Mouse (Mus musculus): ENCODE results near the gene Tax1bp1. TPM values are rescaled to one million over a fixed set of nuclear protein-coding genes. Genes with fewer than 3 reads are reported as not detected.

The Tax1bp1 gene
- total RNA-seq, 4 experiments from 2014 or later = 69.3 to 72.3 (median 71.7) TPM

- DNase-seq (ENCODE audit: low spot score in 2 of 2) = peak; percentile 7 to 20
Observed at GRCm38 (mm10) chr6:52796691-52797090, 83.2 kb downstream of the Tax1bp1 start.

GRCm38 (mm10) chr6:52797252-52797800 is 83.8 kb downstream of the Tax1bp1 start:
- no peak for DNase-seq (ENCODE audit: low spot score in 2 of 2)

DNA sequence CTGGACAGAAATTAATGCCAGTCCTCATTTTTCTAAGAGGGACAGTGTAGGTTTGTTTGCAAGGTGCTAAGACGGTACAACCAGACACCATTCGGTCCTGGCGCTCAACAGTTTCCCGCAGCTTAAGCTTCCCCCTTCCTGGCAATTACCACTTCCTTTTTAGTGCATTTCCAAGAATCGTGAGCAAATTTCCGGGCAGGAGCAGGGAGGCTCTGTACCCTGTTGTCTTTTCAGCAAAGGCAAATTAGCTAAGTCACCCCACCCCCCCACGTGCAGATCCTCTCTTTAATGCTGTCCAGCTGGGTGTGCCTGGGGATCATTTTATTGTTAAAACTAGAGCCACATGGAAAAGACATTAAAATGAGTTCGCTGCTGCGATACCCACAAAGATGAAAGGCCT is 88.7 kb downstream of the Tax1bp1 start:
- DNase-seq (ENCODE audit: low spot score in 2 of 2) = peak; percentile 17 to 39

GRCm38 (mm10) chr6:52805237-52805856 is 91.8 kb downstream of the Tax1bp1 start:
- no peak for DNase-seq (ENCODE audit: low spot score in 2 of 2)

Other genes with a start within 250 kb of the Tax1bp1 start
- gene Hibadh, start 73.3 kb upstream of the Tax1bp1 start, total RNA-seq (2022) = 100 to 1,000 TPM; 106 to 125 (median 119) TPM